Mouse (Mus musculus) erythroid progenitor cell, adult 5-6 weeks (primary cell): Measurements from ENCODE around the gene Mmgt2. TPM values are rescaled to one million over a fixed set of nuclear protein-coding genes. Genes with fewer than 3 reads are reported as not detected.

ENCODE experiments used
- ATAC-seq: replicated peaks from 2 replicates; pipeline ENCODE4 v1.8.0; 2016; ENCODE audit warnings: moderate number of reproducible peaks, mild to moderate bottlenecking, moderate TSS enrichment, inconsistent platforms; ENCODE audit not compliant: poor library complexity, low FRiP score, severe bottlenecking
- total RNA-seq, 2 experiments: library from RNA; stranded (forward) in 1 of 2; stranded (reverse) in 1 of 2; fragments of 150-400 nt in 1 of 2; fragments of 186-747, 209-891 nt in 1 of 2; gene quantifications; 2 replicates each; pipeline versions ENCODE4 v1.2.3 to v1.2.4; 2015 to 2017; ENCODE audit warnings: low replicate concordance in 2 of 2

Mmgt2 gene
- total RNA-seq (2015; ENCODE audit: low replicate concordance) (1.8 and 3.8 TPM in 2 replicates), total RNA-seq (2017; ENCODE audit: low replicate concordance) (3.0 and 4.5 TPM in 2 replicates)

GRCm38 (mm10) chr11:62648591-62649391, at the start of gene Mmgt2:
Mmgt2 (plus strand) TSS chr11:62648664.
- peak; percentile 79 for ATAC-seq

- ATAC-seq: peak; percentile 15
Observed at GRCm38 (mm10) chr11:62601732-62602618, 46.5 kb upstream of the Mmgt2 start.

- peak; percentile 87 for ATAC-seq
Observed at GRCm38 (mm10) chr11:62602619-62603311, 45.7 kb upstream of the Mmgt2 start.

- ATAC-seq: peak; percentile 69
Observed at GRCm38 (mm10) chr11:62603312-62604056, 45.0 kb upstream of the Mmgt2 start.

- ATAC-seq: no peak
Observed at GRCm38 (mm10) chr11:62604123-62604706, 44.2 kb upstream of the Mmgt2 start.

GRCm38 (mm10) chr11:62604886-62605618, 43.4 kb upstream of the Mmgt2 start:
- ATAC-seq: no peak

GRCm38 (mm10) chr11:62605619-62606298, 42.7 kb upstream of the Mmgt2 start:
- no peak for ATAC-seq

- no peak for ATAC-seq
Observed at GRCm38 (mm10) chr11:62606299-62607169, 41.9 kb upstream of the Mmgt2 start.

GRCm38 (mm10) chr11:62607170-62607951, 41.1 kb upstream of the Mmgt2 start:
- no peak for ATAC-seq

GRCm38 (mm10) chr11:62607952-62608201, 40.6 kb upstream of the Mmgt2 start:
- no peak for ATAC-seq

- ATAC-seq: no peak
Observed at GRCm38 (mm10) chr11:62608826-62609675, 39.4 kb upstream of the Mmgt2 start.

- ATAC-seq: no peak
Observed at GRCm38 (mm10) chr11:62610304-62610703, 38.2 kb upstream of the Mmgt2 start.

GRCm38 (mm10) chr11:62612604-62613003, 35.9 kb upstream of the Mmgt2 start:
- no peak for ATAC-seq

GRCm38 (mm10) chr11:62613657-62614365, 34.7 kb upstream of the Mmgt2 start:
- ATAC-seq: peak; percentile 92

- ATAC-seq: no peak
Observed at GRCm38 (mm10) chr11:62614876-62615410, 33.5 kb upstream of the Mmgt2 start.
